Mouse (Mus musculus) lung, adult 2 months (tissue): Measurements from ENCODE around the gene Myo9a.

Experiments
- CTCF ChIP-seq: fragments of 200-500 bp; IDR thresholded peaks from 2 replicates; pipeline ENCODE4 v1.5.1; 2011; ENCODE audit warnings: mild to moderate bottlenecking, low read length, control low read depth; ENCODE audit not compliant: insufficient read depth
- POLR2A ChIP-seq: fragments of 200-500 bp; IDR thresholded peaks from 2 replicates; pipeline ENCODE4 v1.6.1; 2011; ENCODE audit warnings: low read depth, mild to moderate bottlenecking, control low read depth, low read length, borderline replicate concordance; ENCODE audit errors: extremely low read depth

DNA sequence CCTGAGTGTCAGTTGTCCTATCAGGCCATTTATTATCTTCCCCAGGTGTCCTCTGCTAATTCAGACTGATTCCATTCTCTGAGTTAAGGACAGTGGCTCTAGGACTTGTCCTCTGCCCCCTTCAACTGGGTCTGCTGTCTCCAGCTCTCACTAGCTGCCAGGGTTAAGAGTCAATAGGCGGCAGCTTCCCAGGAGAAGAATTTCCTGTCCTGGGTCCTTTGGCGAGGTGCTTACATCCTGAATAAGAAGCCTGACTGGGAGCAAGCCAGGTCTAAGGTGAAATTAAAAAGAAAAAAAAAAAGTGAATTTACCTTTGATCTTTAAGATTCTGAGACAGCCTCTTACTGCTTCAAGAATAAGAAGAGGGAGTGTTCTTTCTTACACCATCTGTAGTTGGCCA is 189.0 kb downstream of the Myo9a start:
- TF ChIP-seq CTCF (no peak), POLR2A (no peak)
